Mouse (Mus musculus) ES-Bruce4 (cell line): ENCODE measurements at regions not wholly inside any gene's neighbourhood (a gene's known extent, or its start where the extent isn't known, plus 50 kb on each side); places are given as distances from the start of the nearest gene placed in this dataset.
A peak's percentile ranks its signal among the peaks of the same experiment; 100 is the strongest.

ENCODE experiments used
- H3K27ac ChIP-seq: 2 replicates; pipeline ENCODE4 v1.5.1; 2012; ENCODE audit warnings: low read length, inconsistent platforms; ENCODE audit not compliant: insufficient read depth
- H3K27me3 ChIP-seq: 2 replicates; pipeline ENCODE4 v1.6.1; 2012; ENCODE audit warnings: mild to moderate bottlenecking, low read length, inconsistent platforms; ENCODE audit not compliant: control insufficient read depth, poor library complexity, insufficient read depth, severe bottlenecking
- H3K36me3 ChIP-seq: 2 replicates; pipeline ENCODE4 v1.6.1; 2012; ENCODE audit warnings: inconsistent platforms, mild to moderate bottlenecking, low read length, moderate library complexity; ENCODE audit not compliant: control insufficient read depth, poor library complexity, insufficient read depth, severe bottlenecking
- H3K4me1 ChIP-seq: one replicate; pipeline ENCODE4 v1.8.1; 2011; ENCODE audit warnings: low read length; ENCODE audit not compliant: control insufficient read depth, insufficient read depth
- H3K4me3 ChIP-seq: 2 replicates; pipeline ENCODE4 v1.5.1; 2011; ENCODE audit warnings: low read depth, mild to moderate bottlenecking, low read length
- H3K9ac ChIP-seq: 2 replicates; pipeline ENCODE4 v1.6.1; 2012; ENCODE audit warnings: low read depth, mild to moderate bottlenecking, inconsistent platforms; ENCODE audit not compliant: poor library complexity, severe bottlenecking
- H3K9me3 ChIP-seq: replicated peaks from 2 replicates; pipeline ENCODE4 v1.6.1; 2012; ENCODE audit warnings: mild to moderate bottlenecking, low read length, inconsistent platforms; ENCODE audit not compliant: control insufficient read depth, poor library complexity, insufficient read depth, severe bottlenecking
- CTCF ChIP-seq: IDR thresholded peaks from one replicate; pipeline ENCODE4 v1.8.1; 2011; ENCODE audit warnings: low read depth, low read length
- EP300 ChIP-seq: IDR thresholded peaks from 2 replicates; pipeline ENCODE4 v1.6.1; 2011; ENCODE audit warnings: low read depth, low read length; ENCODE audit not compliant: insufficient read depth
- POLR2A ChIP-seq: IDR thresholded peaks from one replicate; pipeline ENCODE4 v1.8.1; 2011; ENCODE audit warnings: low read length; ENCODE audit not compliant: insufficient read depth

DNA sequence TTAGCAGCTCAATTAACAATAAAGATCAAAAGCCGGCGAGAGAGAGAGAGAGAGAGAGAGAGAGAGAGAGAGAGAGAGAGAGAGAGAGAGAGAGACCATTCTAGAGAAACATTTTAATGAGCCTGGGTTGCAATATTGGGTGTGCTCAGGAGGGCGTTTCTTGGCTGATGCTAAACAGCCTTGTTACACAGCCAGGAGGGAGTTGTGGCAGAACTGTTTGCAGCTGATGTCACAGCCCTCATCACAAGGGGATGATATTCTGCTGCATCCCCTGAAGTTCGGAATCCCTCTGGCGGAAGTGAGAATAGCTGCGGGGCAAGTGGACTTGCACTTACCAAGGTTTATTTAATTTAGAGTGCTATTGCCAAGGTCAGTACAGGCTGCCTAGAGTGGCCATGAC, 100.7 kb upstream of the Fbxo11 start:
- H3K4me1 ChIP-seq, result no peaks in the 10 kb centered on the region
- no peaks in the 10 kb centered on the region for H3K9me3 ChIP-seq
- H3K36me3 ChIP-seq, result no peaks in the 10 kb centered on the region
- H3K27me3 ChIP-seq, result no peaks in the 10 kb centered on the region
- H3K27ac ChIP-seq, result no peak overlapping the region
- no peak overlapping the region for H3K4me3 ChIP-seq
- no peak overlapping the region for H3K9ac ChIP-seq
- TF ChIP-seq EP300 (no peak), POLR2A (no peak), CTCF (no peak)

DNA sequence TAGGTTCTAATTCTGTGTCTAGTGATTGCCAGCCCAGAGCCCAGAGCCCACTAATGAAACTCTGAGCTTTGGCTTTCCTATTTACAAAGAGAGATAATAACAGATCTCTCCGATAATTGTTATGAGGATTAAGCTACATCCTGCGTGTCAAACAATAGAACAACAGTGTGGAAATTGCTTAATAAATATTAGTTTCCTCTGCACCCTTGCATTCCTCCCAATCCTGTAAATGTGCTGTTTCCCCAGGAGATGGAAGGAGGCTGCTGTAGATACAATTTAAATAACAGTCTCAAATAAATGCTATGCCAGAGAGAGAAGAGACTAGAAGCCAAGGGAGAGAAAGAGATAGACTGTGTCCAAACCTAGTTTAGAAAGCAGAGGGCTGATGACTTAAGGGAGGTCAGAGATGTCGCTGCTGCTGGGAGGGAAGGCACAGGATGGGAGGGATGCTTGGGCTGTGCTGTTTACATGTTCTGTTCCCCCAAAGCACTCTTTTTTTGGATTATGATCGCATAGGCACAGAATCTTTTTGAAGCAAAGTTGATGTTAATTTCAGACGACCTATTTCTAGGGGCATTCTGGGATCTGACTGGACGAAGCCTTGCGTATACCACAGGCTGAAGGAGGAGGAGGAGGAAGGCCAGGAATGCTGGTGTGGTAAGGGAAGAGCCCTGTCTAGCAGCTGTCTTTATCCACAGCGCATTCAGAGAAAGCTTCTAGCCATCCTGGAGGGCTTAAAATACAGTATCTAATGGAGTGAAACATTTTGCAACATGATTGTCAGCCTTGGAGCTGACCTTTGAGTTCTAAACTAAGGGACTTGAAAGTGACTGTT, 103.4 kb upstream of the Fbxo11 start:
- Histone ChIP-seq H3K4me3 (no peak overlapping the region), H3K27me3 (no peaks in the 10 kb centered on the region), H3K36me3 (no peaks in the 10 kb centered on the region), H3K27ac (no peak overlapping the region), H3K4me1 (no peaks in the 10 kb centered on the region), H3K9me3 (no peaks in the 10 kb centered on the region), H3K9ac (no peak overlapping the region)
- no peak for TF ChIP-seq EP300
- no peak for TF ChIP-seq POLR2A
- TF ChIP-seq CTCF, result no peak

DNA sequence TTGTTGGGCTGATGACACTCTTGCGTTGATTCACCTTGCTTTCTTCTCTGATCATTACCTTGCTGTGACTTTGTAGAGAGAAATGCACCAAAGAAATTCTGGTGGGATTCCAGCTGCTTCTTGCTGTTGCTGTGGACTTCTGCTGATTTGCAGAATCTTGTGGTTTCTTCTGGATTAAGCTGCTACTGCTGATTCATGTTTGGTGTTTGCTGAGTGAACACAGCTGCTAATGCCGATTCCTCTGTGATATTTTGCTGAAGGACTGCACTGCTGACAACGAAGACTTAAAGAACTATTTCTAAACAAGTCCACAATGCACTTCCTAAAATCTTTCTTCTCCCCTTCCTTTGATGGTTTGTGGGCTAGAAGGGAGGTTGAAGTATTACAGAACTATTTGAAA, 106.5 kb upstream of the Fbxo11 start:
- Histone ChIP-seq H3K36me3 (no peaks in the 10 kb centered on the region), H3K27me3 (no peaks in the 10 kb centered on the region), H3K9ac (no peak overlapping the region), H3K27ac (no peak overlapping the region), H3K4me1 (no peaks in the 10 kb centered on the region), H3K9me3 (no peaks in the 10 kb centered on the region), H3K4me3 (no peak overlapping the region)
- TF ChIP-seq POLR2A (no peak), EP300 (no peak), CTCF (no peak)

DNA sequence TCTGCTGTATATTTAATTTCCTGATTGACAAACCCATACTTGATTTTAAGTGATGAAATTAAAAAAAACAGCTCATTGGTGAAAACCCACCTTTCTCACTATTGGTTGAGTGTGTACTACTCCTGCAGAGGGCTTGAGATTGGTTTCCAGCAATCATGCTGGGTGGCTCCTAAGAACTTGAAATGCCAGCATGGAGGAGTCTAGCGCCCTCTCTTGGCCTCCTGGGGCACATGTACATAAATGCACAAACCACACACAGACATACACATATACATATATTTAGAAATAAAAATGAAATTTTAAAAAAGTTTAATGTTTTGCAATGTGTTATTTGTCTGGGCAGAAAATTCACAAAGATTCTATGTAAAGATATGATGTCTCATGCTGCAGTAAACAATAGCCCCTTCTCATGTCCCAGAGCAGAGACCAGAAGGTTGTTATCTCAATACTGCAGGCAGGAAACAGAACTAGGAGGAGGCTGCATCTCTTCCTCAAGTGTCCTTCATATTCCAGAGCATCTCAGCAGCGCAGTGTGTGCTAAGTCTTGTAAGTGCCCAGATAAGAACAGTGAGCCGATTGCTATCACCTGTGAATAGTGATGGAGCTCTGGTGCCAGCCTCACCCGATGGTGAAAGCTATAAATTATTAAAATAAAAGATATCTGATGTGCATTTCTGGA, 108.4 kb upstream of the Fbxo11 start:
- no peaks in the 10 kb centered on the region for H3K9me3 ChIP-seq
- H3K27ac ChIP-seq, result no peak overlapping the region
- no peaks in the 10 kb centered on the region for H3K36me3 ChIP-seq
- H3K4me3 ChIP-seq, result no peak overlapping the region
- H3K27me3 ChIP-seq, result no peaks in the 10 kb centered on the region
- no peak overlapping the region for H3K9ac ChIP-seq
- no peaks in the 10 kb centered on the region for H3K4me1 ChIP-seq
- TF ChIP-seq POLR2A, result no peak
- TF ChIP-seq EP300, result no peak
- TF ChIP-seq CTCF, result peak; percentile 40

DNA sequence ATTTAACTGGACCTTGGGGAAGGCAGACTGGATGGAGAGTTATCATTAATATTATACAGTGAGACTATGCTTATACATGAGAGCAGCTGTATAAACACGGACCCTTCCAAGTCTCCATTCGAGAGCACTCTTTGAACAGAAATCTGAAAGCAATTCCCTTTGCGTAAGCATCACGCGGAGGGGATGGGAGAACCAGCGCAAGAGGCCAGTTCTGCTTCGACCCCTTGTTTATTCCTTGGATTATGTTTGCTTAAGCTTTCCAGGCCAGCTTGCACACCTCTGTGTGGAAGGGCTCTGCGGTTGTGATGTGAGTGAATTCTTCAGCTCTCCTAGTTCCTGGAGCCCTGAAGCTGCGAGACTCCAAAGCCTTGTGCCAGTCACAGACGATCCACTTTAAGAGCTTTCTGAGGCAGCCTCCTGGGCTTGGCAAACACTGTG, 109.2 kb upstream of the Fbxo11 start:
- Histone ChIP-seq H3K27ac (no peak overlapping the region), H3K9me3 (no peaks in the 10 kb centered on the region), H3K9ac (no peak overlapping the region), H3K4me1 (no peaks in the 10 kb centered on the region), H3K27me3 (no peaks in the 10 kb centered on the region), H3K4me3 (no peak overlapping the region), H3K36me3 (no peaks in the 10 kb centered on the region)
- no peak for TF ChIP-seq POLR2A

DNA sequence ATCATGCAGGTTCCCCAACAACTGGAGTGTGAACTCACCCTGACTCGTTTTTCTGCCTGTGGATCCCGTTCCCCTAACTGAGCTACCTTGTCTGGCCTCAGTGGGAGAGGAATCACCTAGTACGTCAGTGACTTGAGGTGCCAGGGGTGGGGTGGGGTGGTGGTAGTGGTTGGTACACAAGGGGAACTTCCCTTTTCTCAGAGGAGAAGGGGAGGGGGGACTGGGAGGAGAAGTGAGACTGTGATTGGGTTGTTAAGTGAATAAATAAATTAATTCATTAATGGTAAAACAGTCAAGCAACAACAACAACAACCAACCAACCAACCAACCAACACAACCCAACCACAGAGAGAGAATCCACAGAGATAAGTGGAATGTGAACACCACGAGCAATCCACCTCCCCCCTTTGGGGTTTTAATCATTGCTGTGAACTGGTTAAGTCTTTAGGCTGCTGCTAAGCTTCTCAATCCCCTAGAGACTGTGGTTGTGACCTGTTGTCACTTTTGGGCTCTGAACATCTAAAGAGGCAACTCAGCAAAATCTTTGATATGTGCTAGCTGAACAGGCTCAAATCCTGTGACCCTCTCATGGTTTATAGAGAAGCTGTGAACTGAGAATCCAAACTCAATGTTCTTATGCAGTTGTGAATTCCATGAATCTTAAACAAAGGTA, 111.0 kb upstream of the Fbxo11 start:
- H3K27ac ChIP-seq, result no peak overlapping the region
- H3K4me3 ChIP-seq, result no peak overlapping the region
- no peak for TF ChIP-seq POLR2A
- TF ChIP-seq EP300, result no peak
- TF ChIP-seq CTCF, result no peak
- no peaks in the 10 kb centered on the region for H3K9me3 ChIP-seq
- no peak overlapping the region for H3K9ac ChIP-seq
- H3K4me1 ChIP-seq, result no peaks in the 10 kb centered on the region
- no peaks in the 10 kb centered on the region for H3K27me3 ChIP-seq
- H3K36me3 ChIP-seq, result no peaks in the 10 kb centered on the region
